Mouse (Mus musculus) bone marrow, adult 2 months (tissue): ENCODE data around the gene Wscd2.

Source experiments
- CTCF ChIP-seq: fragments of 200-500 bp; IDR thresholded peaks from 2 replicates; pipeline ENCODE4 v1.5.1; 2011; ENCODE audit warnings: low read length, control low read depth; ENCODE audit not compliant: control insufficient read depth, insufficient read depth
- POLR2A ChIP-seq: fragments of 200-500 bp; IDR thresholded peaks from 2 replicates; pipeline ENCODE4 v1.6.1; 2011; ENCODE audit warnings: low read depth, mild to moderate bottlenecking, control low read depth, low read length, borderline replicate concordance; ENCODE audit not compliant: control insufficient read depth

- TF ChIP-seq CTCF: no peak
- no peak for TF ChIP-seq POLR2A
Measured at GRCm38 (mm10) chr5:113596252-113596651, 106.1 kb downstream of the Wscd2 start.
